Mouse (Mus musculus): Measurements from ENCODE around the gene Cd24a.

The Cd24a gene

DNA sequence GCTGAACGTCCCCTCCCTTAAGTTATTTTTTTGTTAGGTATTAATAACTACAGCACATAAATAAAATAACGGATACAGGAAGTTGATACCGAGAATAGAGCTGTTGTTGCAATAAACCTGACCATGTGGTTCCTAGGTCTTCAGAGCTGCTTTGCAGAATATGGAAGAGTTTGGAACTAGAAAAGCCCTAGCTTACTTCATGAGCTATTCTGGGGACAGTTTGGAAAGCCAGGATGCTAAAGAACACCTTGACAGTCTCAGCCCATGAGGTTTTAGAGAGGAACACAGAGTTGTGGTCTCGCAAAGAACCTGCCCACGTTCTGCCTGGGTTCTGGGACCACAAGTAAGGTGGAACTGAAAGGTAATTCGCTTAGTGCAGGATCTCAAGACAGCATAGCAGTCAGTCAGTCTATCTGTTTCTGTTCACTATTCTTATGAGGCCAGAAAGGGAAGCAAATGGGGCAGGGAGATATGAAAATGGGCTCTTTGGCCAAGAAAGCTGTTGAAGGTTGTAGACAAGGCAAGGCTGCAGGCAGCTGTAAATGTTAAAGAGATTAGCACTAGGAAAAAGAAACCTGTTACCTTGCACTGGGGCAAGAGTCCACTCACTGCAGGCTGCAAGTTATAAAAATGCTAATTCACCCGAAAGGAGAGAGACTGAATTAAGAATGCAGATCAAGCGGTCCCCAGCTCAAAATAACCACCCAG, 10.5 kb downstream of the Cd24a start:
- no peak for DNase-seq

DNA sequence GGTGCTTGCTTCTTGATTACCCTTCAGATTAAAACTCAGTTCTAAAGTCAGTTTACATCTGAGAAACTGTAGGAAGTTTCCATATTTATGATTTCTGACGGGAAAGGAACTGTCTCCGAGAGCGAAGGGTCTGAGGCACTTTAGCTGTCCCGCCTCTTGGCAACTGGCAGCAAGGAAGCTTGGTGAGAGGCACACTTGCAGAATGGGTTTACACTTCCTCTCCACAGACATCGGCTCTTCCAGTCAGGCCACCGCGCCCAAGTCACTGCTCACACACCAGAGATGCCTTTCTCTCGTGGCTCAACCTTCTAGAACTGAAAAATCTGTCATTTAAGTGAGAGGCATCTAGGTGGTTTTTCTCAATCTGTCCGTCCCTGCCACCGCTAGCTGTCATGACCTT, 13.4 kb downstream of the Cd24a start:
- DNase-seq: no peak

DNA sequence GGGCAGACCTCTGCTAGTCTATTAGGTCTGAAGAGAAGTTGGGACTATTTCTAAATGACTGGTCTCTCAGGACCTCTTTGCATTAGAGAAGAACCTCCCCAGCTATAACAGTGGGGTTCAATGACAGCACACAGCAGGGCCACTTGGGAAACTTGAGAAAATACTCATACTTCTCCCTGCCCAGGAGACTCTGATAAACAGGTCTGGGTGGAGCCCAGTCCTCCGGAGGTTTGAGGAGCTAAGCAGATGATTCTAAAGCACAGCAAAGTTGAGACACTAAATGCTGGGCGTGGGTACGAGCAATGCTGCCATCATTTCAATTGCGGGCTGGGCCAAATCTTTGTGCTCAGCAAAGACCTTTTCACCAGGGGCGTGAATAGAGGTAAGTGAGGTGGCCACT, 15.1 kb downstream of the Cd24a start:
- no peak for DNase-seq

DNA sequence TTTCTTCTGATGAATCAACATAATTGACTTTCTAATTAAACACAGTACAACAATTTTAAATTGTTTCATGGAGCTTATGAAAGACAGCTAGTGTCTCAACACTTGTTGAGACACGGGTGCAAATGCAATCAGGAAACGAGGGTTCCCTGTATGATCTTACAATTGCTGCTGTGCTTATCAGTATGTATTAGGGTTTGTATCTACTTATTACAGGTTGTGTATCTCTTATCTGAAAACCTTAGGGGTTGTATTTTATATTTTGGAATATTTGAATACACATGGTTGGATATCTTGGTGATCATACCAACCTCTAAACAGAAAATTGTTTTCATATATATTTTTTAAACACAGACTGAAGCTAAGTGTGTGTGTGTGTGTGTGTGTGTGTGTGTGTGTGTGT, 16.1 kb downstream of the Cd24a start:
- DNase-seq: no peak

DNA sequence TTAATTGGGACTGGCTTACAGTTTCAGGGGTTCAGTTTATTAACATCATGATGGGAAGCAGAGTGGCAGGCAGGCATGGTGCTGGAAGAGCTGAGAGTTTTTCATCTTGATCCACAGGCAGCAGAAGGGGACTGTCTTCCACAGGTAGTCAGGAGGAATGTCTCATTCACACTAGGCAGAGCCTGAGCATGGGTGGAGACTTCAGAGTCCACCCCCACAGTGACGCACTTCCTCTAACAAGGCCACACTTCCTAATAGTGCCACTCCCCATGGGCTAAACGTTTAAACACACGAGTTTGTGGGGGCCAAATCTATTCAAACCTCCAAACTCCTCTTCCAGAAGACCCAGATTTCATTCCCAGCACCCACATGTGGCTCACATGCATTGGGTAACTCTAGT, 16.8 kb downstream of the Cd24a start:
- no peak for DNase-seq

DNA sequence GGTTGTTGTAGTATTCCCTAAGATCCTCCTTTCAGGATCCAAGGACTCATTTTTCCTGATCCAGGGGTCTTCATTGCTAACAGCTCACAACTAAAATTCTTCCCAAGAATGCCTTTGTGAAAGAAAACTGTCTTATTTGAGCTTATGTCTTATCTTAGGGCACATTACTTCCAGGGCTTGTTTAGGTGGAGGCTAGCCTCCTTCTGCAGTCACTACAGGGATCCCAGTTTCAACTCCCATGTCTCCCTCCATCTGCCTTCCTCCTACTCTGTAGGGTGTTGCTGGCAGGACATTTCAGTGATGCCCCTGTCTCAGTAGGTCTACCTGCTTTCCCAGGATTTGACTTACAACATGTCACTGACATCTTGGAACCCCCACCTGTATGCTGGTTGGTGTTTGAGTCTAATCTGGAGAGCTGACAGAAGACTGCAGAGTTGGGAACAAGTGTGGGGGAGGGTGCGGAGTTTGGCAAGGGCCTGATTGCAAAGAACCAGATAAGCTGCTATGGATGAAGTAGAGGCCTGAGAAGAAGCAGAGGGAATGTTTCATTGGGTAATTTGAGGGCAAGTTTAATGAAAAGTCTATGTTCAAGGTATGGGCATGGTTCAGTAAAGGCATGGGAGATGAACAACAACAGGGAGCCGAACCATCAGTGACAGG, 20.1 kb downstream of the Cd24a start:
- no peak for DNase-seq

DNA sequence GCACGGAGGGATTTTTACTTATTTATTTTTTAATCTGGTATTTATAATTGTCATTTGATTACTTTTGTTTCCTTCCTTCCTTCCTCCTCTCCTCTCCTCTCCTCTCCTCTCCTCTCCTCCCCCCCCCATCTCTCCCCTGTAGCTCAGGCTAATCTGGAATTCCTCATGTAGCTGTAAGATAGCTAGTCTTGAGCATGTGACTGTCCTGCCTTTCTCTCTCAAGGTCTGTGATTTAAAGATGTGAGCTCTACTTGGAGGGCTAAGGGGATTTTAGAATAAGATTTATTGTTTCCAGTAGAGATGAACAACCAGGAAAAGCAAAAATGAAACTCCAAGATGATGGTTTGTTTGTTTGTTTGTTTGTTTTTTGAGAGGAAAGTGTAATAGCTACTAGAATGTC, 23.0 kb downstream of the Cd24a start:
- no peak for DNase-seq

DNA sequence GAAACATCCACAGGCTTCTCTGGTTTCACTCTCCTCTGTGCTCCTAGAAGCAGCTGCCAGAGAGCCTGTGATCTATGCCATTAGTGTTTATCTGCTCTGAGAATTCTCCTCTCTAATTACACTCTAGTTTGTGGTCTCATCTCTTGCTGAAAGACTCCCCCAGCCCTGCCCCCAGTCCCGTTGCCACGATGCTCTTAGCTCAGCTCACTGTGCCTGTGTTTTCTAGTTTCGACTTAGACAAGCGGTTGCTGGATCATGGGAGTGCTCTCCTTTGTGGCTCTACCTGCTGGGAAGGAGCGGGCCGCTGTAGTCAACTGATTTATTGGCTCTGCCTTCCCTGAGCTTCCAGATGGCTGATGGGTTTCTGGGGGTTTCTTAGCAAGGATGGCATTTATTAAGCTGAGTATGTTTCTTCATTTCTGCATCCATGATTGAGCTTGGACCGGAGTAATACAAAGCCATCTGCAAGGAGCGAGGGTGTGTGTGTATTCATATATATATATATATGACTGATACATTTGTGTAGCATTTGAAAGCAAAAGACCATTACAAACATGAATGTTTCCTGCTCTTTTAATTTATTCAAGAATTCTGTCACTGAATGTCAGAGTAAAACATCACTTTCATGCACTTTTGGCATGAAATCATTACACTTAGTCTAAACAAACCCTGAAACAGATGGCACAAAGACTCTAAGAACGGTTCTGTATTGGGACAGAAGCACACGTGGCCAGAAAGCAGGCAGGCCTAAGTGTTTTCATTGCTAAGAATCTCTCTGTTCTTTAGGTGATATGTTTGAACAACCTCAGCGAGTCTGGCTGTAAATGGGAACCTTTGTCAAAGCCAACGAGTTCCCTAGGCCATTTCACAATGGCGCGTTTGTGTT, 23.7 kb downstream of the Cd24a start:
- no peak for DNase-seq

DNA sequence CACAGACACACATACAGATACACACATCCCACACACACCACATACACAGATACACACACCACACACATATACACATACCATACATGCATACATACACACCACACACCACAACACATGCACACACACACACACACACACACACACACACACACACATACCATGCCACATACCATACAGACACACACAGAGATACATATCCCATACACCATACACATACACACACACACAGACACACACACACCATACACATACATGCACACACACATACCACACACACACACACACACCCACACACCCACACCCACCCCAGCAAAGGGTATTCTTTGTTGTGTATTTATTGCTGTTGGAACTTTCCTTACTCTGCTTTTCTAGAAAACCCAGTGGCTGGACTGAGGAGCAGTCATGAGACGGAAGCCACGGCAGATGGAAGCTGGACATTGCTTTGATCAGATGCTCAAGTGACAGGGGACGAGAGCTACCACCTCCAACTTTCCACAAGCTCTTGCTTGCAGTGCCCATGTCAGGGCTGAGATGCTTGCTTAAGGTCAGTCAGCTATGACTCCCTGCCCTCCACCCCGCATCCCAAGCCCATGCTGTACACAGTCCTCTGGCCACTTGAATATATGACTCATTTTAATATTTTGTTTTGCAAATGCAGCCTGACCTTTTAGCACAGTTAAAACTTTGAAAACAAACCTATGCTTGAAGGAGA, 26.0 kb downstream of the Cd24a start:
- no peak for DNase-seq

DNA sequence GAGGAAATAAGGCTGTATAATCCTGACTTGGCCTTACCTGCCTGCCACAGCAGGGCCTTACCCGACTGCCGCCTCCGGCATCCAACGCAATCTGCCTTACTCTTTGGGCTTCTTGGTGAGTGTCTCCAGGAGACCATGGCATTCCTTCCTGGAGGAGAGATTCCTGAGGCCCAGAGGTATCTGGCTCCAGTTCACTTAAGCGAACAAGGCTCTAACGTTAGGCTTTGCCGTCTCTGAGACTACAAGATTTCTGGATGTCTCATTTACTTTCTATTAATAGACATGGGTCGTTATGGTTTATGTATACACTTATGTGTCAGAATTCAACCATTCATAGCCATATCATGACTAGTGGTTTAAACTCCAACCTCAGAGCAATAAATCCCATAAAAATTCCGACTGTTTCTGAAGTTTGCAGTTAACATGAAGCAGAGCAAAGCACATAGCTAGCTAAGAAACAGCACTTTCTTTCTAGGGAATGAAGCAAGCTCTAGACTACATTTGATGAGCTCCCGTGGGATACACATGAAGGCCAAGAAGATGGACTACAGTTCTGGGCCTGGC, 26.7 kb downstream of the Cd24a start:
- DNase-seq: no peak

DNA sequence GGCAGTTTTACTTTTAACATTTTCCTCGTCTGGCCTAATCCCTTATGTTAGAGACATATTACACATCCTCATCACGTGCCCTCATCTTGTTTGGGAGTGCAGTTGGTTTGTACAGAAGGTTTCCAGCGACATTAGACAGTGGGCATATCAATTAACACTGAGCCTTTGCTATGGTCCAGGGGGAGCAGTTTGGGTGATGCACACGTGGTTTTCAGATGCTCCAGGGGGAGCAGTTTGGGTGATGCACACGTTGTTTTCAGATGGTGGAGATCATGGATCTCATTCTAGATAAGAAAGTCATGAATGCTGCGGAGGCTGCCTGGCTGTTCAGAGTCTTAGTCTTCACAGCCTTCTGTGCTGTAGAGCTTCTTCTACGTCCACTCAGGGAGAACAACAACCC, 27.8 kb downstream of the Cd24a start:
- DNase-seq: no peak

DNA sequence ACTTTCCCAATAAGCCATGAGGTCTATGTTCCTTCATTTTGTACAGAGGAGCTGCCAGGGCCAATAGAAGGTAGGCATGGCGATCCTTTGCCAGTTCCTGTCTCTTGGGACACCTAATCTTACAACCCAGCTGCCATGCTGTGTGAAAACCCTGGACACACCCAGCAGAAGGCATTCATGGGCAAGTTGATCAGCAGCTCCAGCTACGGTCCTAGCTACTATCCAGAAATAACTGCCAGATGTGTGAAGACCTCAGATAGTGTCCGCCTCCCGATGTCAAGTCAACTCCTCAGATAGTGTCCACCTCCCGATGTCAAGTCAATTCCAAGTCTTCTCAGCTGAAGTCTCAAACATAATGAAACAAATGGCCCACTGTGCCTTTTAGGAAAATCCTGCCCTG, 31.4 kb downstream of the Cd24a start:
- no peak for DNase-seq

DNA sequence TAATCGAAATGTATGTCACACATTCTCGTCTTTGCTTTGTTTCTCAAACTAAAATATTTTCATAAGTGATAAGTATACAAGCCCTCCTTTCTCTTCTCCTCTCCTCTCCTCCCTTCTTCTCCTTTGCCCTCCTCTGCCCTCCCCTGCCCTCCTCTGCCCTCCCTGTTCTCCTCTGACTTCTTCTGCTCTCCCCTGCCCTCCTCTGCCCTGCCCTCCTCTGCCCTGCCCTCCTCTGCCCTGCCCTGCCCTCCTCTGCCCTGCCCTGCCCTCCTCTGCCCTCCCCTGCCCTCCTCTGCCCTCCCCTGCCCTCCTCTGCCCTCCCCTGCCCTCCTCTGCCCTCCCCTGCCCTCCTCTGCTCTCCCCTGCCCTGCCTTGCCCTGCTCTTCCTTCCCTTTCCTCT, 31.9 kb downstream of the Cd24a start:
- no peak for DNase-seq

DNA sequence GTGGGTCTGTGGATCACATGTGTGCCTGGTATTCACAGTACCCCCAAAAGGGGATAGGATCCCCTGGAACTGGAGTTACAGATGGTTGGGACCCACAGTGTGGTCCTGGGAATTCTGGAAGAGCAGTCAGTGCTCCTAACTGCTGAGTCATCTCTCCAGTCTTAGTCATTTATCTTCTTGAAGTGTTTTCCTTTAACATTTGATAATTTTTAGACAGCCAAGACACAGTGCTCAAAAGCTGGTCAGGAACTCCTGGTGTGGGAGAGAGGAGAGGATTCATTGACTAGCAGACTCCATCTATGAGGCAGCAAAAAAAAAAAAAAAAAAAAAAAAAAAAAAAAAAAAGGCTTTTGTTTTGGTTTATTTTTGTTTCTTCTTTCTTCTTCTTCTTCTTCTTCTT, 33.0 kb downstream of the Cd24a start:
- no peak for DNase-seq

DNA sequence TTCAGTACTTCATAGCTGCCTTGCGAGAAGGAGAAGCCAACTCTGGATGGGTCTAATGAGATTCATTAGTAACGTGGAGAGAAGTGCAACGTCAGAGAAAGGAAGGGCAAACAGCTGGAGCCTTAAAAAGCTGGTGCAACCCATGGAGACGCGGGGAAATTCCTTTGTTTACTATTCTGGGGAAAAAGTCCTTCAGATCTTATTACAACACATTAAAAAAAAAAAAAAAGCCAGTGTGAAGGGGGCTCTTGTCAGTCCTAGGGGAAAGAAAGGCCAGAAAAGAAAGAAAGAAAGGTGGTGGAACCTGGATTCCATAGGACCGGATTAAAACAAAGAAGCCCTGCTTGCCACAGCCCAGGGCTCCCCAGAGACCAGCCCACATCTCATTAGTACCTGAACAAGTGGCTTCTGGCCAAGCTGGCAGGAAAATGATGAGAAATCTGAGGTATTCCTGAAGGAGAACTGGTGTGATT, 41.0 kb downstream of the Cd24a start:
- no peak for DNase-seq

DNA sequence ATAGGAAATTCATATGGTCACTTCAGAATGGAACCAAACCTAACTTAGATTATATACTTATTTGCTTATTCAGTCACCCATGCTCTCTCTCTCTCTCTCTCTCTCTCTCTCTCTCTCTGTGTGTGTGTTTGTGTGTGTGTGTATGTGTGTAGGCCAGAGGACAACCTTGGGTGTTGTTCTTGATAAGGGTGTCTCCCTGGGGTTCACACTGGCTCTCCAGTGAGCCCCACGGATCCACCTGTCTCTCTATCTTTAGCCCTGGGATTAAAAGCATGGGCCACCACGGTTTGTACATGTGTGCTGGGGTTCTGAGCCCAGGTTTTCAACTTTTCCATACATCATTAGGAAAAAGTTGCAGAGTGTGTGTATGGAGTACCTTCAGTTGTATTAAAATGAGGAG, 41.9 kb downstream of the Cd24a start:
- no peak for DNase-seq

DNA sequence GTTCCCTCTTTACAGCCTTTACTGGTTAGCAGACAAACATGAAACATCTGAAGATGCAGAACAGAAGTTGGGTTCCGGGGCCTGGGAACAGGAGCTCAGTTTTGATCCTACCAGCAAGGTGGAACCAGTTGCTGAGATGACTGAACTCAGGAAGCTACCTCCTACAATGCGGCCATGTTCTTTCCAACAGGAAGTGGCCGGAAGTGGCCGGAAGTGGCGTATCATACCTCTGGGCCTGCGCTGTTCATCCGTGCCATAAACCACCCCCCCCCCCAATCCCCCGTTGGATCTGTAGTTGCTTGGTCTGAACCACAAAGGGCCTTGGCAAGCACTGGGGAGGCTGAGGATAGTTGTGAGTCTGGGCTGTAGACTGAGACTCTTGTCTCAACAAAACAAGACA, 45.4 kb downstream of the Cd24a start:
- DNase-seq: no peak

DNA sequence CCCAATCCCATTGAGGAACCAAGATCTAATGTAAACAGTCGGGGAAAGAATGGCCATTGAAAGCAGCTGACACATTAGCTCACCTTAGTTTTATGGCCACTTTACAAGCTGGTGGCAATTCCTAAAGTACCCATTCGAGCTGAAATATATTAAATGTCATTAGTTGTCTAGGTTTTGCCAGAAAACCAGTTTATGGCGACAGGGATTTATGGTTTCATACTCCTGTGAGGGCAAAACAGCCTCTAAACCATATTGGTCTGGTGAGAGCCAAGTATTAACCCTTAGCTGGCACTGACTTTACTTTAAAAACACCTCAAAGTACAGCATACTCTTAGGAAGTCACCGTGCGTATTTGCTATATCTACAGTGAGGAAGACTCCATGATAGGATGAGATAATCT, 46.3 kb downstream of the Cd24a start:
- no peak for DNase-seq

DNA sequence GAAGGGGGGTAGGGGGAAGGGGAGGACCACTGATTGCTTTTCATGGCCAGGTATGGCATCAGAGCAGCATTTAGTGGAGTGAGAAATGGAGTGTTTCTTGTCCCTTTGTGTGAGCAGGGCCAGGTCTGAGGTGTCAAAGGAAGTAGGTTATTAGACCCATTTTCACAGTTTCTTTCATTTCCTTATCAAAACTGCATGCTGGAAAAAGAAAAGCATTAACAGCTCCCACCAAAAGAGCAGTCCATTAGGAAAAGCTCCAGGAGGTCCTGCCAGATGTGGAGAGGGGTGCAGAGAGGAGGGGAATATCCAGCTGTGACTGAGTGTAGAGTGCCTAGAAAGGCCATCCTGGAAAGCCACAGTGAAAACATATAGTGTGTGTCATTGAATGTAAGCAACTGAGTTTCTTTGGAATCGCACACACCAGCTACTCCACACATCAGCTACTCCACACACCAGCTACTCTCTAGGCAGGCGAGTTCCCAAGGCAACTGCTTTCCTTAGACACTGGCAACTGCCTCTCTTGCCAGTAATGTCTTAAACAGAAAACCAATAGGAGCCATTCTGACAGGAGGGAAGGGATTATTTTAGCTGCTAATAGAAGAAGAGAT, 46.8 kb downstream of the Cd24a start:
- DNase-seq: no peak

DNA sequence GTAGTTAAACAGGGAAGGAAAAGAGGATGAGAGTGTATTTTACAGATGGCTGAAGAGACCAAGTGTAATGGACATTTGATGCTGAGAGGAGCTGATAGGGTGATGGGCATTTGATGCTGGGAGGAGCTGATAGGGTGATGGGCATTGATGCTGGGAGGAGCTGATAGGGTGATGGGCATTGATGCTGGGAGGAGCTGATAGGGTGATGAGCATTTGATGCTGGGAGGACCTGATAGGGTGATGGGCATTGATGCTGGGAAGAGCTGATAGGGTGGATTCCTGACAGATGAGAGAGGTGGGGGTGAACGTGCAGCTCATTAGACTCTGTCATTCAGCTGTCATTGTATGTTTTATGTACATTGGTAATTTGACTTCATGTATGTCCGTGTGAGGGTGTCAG, 47.5 kb downstream of the Cd24a start:
- DNase-seq: no peak

DNA sequence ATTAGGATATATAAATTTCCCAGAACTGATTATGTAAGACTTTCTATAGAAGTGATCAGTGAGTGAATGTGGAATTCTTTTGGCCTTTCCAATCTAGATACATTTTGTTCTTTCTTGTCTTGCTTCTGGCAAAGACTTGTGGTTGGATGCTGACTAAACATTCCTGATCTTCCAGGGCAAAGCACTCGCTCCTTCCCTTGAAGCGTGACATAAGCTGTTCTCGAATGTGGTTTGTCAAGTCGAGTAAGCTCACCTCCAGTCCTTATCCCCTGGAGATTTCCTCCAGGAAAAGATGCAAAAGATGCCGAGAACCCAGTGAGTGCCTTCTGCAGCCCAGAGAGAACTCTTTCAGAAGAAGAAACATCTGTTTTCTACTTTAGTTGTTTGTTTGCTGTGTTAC, 51.1 kb downstream of the Cd24a start:
- DNase-seq: no peak

DNA sequence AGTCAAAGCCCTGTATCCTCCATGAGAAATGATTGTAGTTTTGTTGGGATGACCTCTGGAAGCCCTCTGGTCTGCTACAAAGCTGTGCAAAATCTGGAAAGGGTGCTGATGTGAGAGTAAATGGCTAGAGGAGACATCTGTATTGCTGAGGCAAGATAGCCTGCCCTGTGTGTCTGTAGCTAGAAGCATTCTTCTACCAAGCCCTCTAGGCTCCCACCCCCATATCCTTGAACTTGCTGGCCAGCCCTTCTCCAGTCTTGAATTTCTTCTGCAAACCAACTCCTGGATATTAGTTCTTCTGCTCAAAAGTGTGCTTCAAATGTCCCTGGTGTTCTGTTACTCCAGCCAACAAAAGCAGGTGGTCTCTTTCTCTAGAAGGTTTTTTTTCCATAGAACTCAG, 51.8 kb downstream of the Cd24a start:
- no peak for DNase-seq

DNA sequence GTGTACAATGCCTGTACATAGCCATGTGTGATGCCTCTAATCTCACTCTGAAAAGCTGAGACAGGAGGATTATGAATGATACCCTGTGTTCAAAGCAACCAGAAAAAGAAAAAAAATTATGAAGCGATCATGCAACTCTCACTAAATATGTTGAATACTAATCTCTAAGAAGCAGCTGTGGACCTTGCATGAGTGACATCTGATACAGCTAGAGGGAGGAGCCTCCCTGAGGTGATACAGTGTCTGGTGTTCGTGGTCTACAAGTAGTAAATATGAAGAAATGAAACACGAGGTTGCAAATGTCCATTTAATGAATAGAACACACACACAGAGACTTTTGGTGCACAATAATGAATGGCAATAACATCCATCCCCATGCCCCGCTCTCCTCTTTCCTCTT, 52.5 kb downstream of the Cd24a start:
- DNase-seq: no peak
